In genomic region chr13:97503955-97504739, GRCm38 (mm10) we compare ENCODE assay signal across 9 mouse cellular contexts.
"Had no signal": no experiment of that assay in that cellular context is flagged by ENCODE, and none has a peak within 500 bp of the region (broad histone marks: within the 10 kb centered on the region; RNA-seq: fewer than 3 reads in every experiment).

No protein-coding gene starts in this region.

- H3K36me3 ChIP-seq: limb, embryonic 13.5 days; neural tube, embryonic 15.5 days had no signal

- H3K27me3 ChIP-seq: limb, embryonic 13.5 days; neural tube, embryonic 15.5 days had no signal

- DNase-seq: left cerebral cortex, postnatal 4 days; lung, adult 18-20 months; midbrain, embryonic 14.5 days; right cerebral cortex, postnatal 25 days; thymus, postnatal 36 days had no signal

- H3K9ac ChIP-seq: limb, embryonic 13.5 days; liver, embryonic 14.5 days; neural tube, embryonic 15.5 days had no signal

- H3K4me2 ChIP-seq: limb, embryonic 13.5 days; neural tube, embryonic 15.5 days had no signal

- H3K27ac ChIP-seq: limb, embryonic 13.5 days; liver, embryonic 14.5 days; neural tube, embryonic 15.5 days had no signal

- H3K9me3 ChIP-seq: limb, embryonic 13.5 days; neural tube, embryonic 15.5 days had no signal

- H3K4me3 ChIP-seq: limb, embryonic 13.5 days; myocyte; neural tube, embryonic 15.5 days had no signal
